Mouse (Mus musculus): Measurements from ENCODE around the gene Slc18a3. TPM values are rescaled to one million over a fixed set of nuclear protein-coding genes. Genes with fewer than 3 reads are reported as not detected.

Gene Slc18a3
- polyA plus RNA-seq, 1 experiment from 2014 or later = 0.84 TPM

DNA sequence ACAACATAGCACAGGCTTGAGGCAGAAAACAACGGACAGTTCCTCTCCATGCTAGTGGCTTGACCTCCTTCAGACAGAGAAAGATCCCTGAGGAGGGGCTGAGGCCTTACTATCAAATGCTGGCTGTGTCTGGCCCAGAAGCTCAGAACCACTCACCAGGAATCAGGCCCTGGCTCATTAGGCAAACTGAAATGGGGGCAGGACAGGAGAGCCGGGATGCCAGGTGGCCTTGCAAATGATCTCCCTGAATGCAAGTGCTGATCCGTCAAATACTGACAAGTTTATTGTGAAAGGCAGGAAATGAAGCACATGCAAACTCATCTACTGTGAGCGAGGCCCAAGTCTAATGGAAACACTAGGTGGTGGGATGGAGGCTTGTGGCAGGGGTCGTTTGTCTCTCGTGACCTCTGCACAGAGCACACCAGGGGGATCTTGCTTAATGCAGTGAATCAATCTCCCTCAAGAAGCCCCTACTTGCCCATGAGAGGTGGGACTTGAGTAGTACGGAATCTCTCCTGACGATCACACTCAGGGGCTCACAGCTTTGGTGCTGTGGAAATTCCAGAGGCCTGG is 35.5 kb downstream of the Slc18a3 start:
- no peak for DNase-seq (ENCODE audit: low spot score)
- H3K4me1 ChIP-seq (ENCODE audit: control insufficient read depth, insufficient read depth, low read length) = peaks cover 5% of the 10 kb centered on the region; the same call in 1 of the 2 replicates
- H3K9ac ChIP-seq (ENCODE audit: low read length) = no peak overlapping the region
- 13% methylated on average over 8 of the region's 8 CpGs for WGBS
- no peaks in the 10 kb centered on the region for H3K36me3 ChIP-seq (ENCODE audit: control insufficient read depth, insufficient read depth, low read length)
- H3K27ac ChIP-seq (ENCODE audit: low read depth, low read length) = no peak overlapping the region
- no peak for ATAC-seq
- no peak overlapping the region for H3K4me3 ChIP-seq (ENCODE audit: low read depth, low read length)
- H3K27me3 ChIP-seq (replicated peaks; ENCODE audit: control insufficient read depth, insufficient read depth, low read length) = no peaks in the 10 kb centered on the region
- H3K9me3 ChIP-seq (replicated peaks; ENCODE audit: control insufficient read depth, low read length) = no peaks in the 10 kb centered on the region
- H3K4me2 ChIP-seq (ENCODE audit: low read length) = no peak overlapping the region

DNA sequence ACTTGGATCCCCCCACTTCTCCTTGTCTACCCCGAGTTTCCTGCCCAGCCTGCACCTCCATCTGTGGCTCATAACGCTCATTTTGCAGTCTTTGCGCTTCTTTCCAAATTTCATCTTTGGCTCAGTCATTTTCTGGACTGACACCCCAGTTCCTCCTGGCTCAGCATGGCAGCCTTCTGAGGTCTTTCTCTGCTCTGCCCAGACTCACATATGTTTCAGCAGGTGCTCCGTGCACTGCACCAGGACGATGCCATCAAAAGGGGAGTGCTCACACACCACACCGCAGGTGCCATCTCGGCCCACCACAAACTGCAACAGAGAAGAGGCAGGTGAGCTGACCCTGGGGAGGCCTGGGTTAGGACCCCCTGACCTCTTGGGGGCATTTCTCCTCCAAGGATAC is 40.7 kb downstream of the Slc18a3 start:
- Histone ChIP-seq H3K4me1 (ENCODE audit: control insufficient read depth, insufficient read depth, low read length) (peaks cover 2% of the 10 kb centered on the region; the same call in 1 of the 2 replicates), H3K27me3 (replicated peaks; ENCODE audit: control insufficient read depth, insufficient read depth, low read length) (no peaks in the 10 kb centered on the region), H3K4me3 (ENCODE audit: low read depth, low read length) (no peak overlapping the region), H3K4me2 (ENCODE audit: low read length) (no peak overlapping the region), H3K27ac (ENCODE audit: low read depth, low read length) (no peak overlapping the region), H3K9ac (ENCODE audit: low read length) (no peak overlapping the region), H3K36me3 (ENCODE audit: control insufficient read depth, insufficient read depth, low read length) (no peaks in the 10 kb centered on the region), H3K9me3 (replicated peaks; ENCODE audit: control insufficient read depth, low read length) (no peaks in the 10 kb centered on the region)
- DNase-seq (ENCODE audit: low spot score) (peak; percentile 45), ATAC-seq (peak; percentile 23; the same call in 1 of the 2 replicates)
- WGBS = 71% methylated on average over 7 of the region's 7 CpGs

GRCm38 (mm10) chr14:32418747-32419146 is 45.9 kb downstream of the Slc18a3 start:
- DNase-seq (ENCODE audit: low spot score) (no peak), ATAC-seq (no peak)
- no peaks in the 10 kb centered on the region for H3K36me3 ChIP-seq (ENCODE audit: control insufficient read depth, insufficient read depth, low read length)
- H3K9ac ChIP-seq (ENCODE audit: low read length) = no peak overlapping the region
- H3K4me3 ChIP-seq (ENCODE audit: low read depth, low read length) = no peak overlapping the region
- 85% methylated on average over 11 of the region's 11 CpGs for WGBS
- no peaks in the 10 kb centered on the region for H3K4me1 ChIP-seq (ENCODE audit: control insufficient read depth, insufficient read depth, low read length)
- no peak overlapping the region for H3K27ac ChIP-seq (ENCODE audit: low read depth, low read length)
- H3K27me3 ChIP-seq (replicated peaks; ENCODE audit: control insufficient read depth, insufficient read depth, low read length) = no peaks in the 10 kb centered on the region
- H3K4me2 ChIP-seq (ENCODE audit: low read length) = no peak overlapping the region
- H3K9me3 ChIP-seq (replicated peaks; ENCODE audit: control insufficient read depth, low read length) = no peaks in the 10 kb centered on the region

Other genes with a start within 250 kb of the Slc18a3 start
- gene Ogdhl, start 142.8 kb downstream of the Slc18a3 start, polyA plus RNA-seq (2014; fragmentation: Nextera tagmentation; extraction: Ambion mirVana) = 17.5 and 19.8 TPM in 2 replicates
- gene 1700024G13Rik, start 76.5 kb downstream of the Slc18a3 start, polyA plus RNA-seq (2014; fragmentation: Nextera tagmentation; extraction: Ambion mirVana) = 0.84 and 1.1 TPM in 2 replicates
- not detected in 2 replicates for gene Chat, start 1.1 kb upstream of the Slc18a3 start, polyA plus RNA-seq (2014; fragmentation: Nextera tagmentation; extraction: Ambion mirVana)
- 14.8 and 24.2 TPM in 2 replicates for gene Ercc6, start 48.7 kb upstream of the Slc18a3 start, polyA plus RNA-seq (2014; fragmentation: Nextera tagmentation; extraction: Ambion mirVana)
- gene Prrxl1, start 134.6 kb upstream of the Slc18a3 start, polyA plus RNA-seq (2014; fragmentation: Nextera tagmentation; extraction: Ambion mirVana) = 0.19 TPM in 1 of 2 replicates, not detected in the other
- gene 3425401B19Rik, start 220.4 kb upstream of the Slc18a3 start, polyA plus RNA-seq (2014; fragmentation: Nextera tagmentation; extraction: Ambion mirVana) = not detected in 2 replicates